Mouse (Mus musculus): ENCODE measurements around the gene Clstn2.

- TF ChIP-seq CTCF (IDR thresholded peaks at IDR 0.05; ENCODE audit: low read depth), result peak; percentile 59
- no peak for TF ChIP-seq EP300 (optimal IDR thresholded peaks at IDR 0.05)
Observed at GRCm38 (mm10) chr9:97459745-97460144, 573.2 kb downstream of the Clstn2 start.

Measured in stomach, postnatal 0 days (tissue).